Mouse (Mus musculus) A20 (cell line): ENCODE results near the gene Vmn1r77.
"Not testable (repeated sequence)": the region's sequence is repeated elsewhere in the genome, so short reads cannot be mapped to it uniquely, and the experiment has no call there.

Experiments used
- DNase-seq: peaks from one replicate; pipeline ENCODE4 v3.0.0-alpha.2; 2011; ENCODE audit warnings: low read depth, low spot score

The Vmn1r77 gene

GRCm38 (mm10) chr7:12036452-12036851 lies at the start of gene Vmn1r77:
Gene Vmn1r77, plus strand, starts transcription at chr7:12036752.
- DNase-seq: not testable (repeated sequence)

GRCm38 (mm10) chr7:12011491-12011890 lies 25.1 kb upstream of the Vmn1r77 start:
- not testable (repeated sequence) for DNase-seq

GRCm38 (mm10) chr7:12012392-12012791 lies 24.2 kb upstream of the Vmn1r77 start:
- DNase-seq: not testable (repeated sequence)

GRCm38 (mm10) chr7:12013106-12013505 lies 23.4 kb upstream of the Vmn1r77 start:
- peak; percentile 28 for DNase-seq

GRCm38 (mm10) chr7:12017829-12018228 lies 18.7 kb upstream of the Vmn1r77 start:
- not testable (repeated sequence) for DNase-seq

GRCm38 (mm10) chr7:12040664-12041063 lies 4.1 kb downstream of the Vmn1r77 start:
- DNase-seq: no peak
